Mouse (Mus musculus) layer of hippocampus, postnatal 36 days (tissue): Measurements from ENCODE around the gene Zmat5. TPM values are rescaled to one million over a fixed set of nuclear protein-coding genes. Genes with fewer than 3 reads are reported as not detected.

Experiments
- DNase-seq, 2 experiments: peaks; one replicate each; pipeline ENCODE4 v3.0.0; 2022
- total RNA-seq, 2 experiments: library from RNA; stranded (reverse); gene quantifications; 2 replicates each; pipeline ENCODE4 v1.2.3; 2021

Zmat5 gene
- total RNA-seq, 2 experiments from 2014 or later, result 33.0 to 38.2 TPM

GRCm38 (mm10) chr11:4737682-4738081 lies 33.2 kb downstream of the Zmat5 start:
- no peak for DNase-seq

DNA sequence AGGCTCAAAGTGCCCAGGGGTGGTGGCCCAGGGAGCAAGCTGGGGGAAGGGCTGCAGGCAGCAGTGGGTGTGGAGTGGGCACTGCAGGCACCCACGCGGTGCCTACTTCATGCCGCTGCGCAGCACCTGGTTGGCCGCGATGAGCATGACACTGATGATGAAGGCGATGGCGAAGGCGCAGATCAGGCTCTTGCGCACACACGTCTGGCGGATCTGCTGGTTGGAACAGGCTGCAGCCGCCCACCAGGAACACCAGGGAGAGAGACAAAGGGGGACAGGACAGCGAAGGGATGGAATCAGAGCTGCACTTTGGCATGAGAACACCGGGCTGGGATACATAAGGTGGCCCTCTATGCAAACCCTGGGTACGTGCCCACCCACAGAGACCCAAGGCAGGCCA lies 34.2 kb downstream of the Zmat5 start:
- no peak for DNase-seq

DNA sequence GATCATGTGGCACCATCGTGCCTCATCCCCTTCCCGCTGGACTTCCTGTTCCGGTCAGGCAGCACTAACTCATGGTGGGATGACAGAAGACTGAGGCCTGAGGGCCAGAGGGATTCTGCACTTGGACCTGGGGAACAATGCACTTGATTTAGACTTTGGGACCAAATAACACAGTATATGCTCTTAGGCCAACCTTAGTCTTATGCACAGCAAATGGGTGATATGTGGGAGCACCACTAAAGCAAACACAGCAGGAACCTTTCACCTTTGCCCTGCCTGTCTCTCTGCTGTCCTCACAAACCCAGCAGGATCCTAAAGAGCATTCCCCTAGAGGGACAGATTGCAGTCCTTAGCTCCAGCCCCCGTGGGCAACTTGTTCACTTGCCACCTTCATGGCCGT lies 36.3 kb downstream of the Zmat5 start:
- no peak for DNase-seq

DNA sequence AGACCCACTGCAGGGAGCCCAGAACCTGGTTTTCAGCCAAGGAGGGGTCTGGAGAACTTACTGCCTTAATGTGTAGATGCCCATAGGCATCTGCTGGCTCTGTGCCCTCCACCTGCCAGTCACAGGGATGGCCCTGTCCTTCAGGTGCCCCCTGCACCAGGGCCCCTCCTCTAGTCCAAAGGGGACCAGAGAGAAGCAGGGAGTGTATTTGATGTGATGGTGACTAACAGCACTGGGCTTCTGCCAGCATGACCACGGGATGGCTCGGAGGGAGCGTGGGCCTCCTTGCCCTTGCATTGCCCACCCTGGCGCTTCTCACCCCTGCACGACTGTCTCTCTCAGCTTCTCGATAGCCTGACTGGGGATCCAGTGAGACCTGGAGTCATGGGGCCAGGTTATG lies 40.2 kb downstream of the Zmat5 start:
- no peak for DNase-seq

DNA sequence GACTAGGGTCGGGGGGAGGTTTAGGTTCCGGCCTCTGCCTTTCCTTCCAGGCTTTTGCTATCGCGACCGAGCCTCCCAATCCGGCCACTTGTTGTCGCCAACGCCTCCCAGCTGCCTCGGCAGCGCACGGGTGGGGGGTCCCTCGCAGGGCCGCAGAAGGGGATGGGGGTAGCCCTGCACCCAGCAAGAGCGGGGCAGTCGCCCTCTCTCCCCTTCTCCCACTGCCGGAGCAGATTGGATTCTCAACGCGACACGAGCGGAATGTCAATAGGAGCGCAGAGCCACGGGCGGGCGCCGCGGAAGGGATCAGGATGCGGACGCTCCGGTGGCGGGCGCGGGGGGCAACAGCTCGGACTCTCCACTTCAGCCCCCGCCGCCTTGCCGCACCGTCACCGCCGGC lies 41.5 kb downstream of the Zmat5 start:
- DNase-seq, result no peak

DNA sequence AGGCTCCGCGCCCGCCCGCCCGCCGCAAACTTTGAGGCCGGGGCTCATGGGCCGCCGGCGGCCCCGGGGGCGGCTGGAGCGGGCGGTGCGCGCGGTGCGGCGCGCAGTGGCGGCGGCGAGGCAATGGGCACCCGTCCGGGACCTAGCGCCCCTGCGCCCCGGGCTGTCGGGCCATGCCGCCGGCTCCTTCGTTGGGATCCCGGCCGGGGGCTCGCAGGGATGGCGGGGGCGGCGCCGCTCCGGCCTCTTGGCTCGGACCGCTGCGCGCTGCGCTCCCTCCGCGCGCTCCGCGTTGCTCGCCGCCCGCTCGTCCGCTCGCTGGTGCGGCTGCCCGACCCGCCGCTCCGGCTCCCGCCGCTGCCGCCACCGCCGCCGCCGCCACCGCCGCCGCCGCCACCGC lies 42.3 kb downstream of the Zmat5 start, which contains the start of gene Cabp7:
Cabp7 (minus strand) TSS at position 46 of the 400 bp plus-strand sequence.
- no peak for DNase-seq

- no peak for DNase-seq
Observed at GRCm38 (mm10) chr11:4747285-4747684, 42.8 kb downstream of the Zmat5 start.

DNA sequence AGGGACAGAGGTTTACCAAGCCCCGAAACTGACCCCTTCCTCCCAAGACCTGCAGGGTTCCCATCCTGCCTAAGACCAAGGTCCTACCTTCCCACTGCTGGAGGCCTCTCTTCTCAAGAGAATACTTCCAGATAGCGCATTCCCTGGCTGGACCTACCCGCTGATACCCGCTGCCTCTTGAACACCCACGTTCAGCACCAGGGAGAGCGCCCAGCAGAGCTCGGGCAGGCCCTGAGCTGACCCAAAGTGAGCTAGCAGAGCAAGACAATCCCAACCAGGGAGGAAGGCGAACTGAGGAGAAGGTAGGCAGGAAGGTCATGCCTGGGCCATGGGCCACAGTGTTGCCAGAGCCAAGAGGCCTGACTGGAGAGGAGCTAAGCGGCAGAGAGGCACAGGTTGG lies 45.8 kb downstream of the Zmat5 start:
- DNase-seq, result no peak

GRCm38 (mm10) chr11:4752836-4753235 lies 48.4 kb downstream of the Zmat5 start:
- DNase-seq, result no peak

DNA sequence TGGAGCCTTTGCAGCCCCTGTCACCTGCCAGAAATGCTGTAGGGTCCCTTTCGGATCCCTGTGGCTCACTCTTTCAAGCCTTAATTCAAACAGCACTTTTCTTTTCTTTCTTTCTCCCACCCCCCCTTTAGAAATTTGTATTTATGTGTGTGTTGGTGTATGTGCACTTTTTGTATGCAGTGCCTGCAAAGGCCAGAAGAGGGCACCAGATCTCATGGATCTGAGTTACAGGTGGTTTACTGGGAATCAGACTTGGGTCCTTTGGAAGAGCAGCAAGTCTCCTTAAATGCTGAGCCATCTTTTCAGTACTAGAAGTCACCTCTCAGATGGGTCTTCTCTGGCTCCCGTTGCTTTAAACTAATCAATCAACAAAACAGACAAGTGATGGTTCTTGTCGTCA lies 49.6 kb downstream of the Zmat5 start:
- no peak for DNase-seq

- no peak for DNase-seq
Observed at GRCm38 (mm10) chr11:4754867-4755266, 50.4 kb downstream of the Zmat5 start.

- DNase-seq, result no peak
Observed at GRCm38 (mm10) chr11:4756460-4756859, 52.0 kb downstream of the Zmat5 start.

- DNase-seq, result no peak
Observed at GRCm38 (mm10) chr11:4756984-4757788, 52.7 kb downstream of the Zmat5 start.

- DNase-seq, result no peak
Observed at GRCm38 (mm10) chr11:4757789-4758158, 53.3 kb downstream of the Zmat5 start.

- DNase-seq, result no peak
Observed at GRCm38 (mm10) chr11:4760438-4760837, 56.0 kb downstream of the Zmat5 start.

- DNase-seq, result no peak
Observed at GRCm38 (mm10) chr11:4761991-4762390, 57.5 kb downstream of the Zmat5 start.

GRCm38 (mm10) chr11:4762511-4762910 lies 58.0 kb downstream of the Zmat5 start:
- no peak for DNase-seq

GRCm38 (mm10) chr11:4763631-4764030 lies 59.2 kb downstream of the Zmat5 start:
- DNase-seq, result no peak

GRCm38 (mm10) chr11:4764476-4764875 lies 60.0 kb downstream of the Zmat5 start:
- no peak for DNase-seq

DNA sequence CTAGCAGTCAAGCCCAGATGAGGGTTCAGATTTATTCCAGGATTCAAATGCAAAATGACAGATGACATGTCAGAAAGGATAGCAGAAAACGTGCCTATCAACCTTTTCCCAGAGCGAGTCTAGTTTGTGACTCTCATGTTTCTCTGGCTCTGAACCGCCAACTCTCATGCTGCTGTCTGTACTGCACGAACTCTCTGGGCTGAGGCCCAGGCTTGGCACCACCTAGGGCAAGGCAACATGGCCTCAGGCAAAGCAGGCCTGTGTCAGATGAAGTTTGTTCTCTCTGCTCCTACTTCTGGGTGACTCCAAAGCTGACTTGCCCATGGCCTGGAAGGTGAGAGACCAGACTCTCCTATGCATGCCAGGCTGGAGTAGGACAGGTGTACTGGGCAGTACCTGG lies 63.9 kb downstream of the Zmat5 start:
- no peak for DNase-seq

DNA sequence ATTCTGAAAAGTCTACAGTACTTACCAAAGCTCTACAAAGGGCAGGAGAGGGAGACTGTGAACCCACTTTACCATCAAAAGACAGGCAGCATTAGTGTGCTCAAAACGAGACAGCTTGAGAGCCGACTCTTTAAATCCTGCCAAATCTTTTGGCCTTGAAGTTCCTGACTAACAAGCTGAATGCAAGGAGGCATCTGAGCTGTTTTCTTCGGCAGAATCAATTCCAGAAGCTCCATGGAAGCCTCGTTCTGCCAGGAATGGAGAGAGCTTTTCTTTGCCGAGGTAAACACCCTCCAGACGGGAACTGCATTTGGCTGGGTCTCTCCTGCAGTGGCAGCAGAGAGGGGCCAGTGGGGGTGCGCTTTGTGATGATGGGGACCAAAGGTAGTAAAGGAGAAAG lies 64.8 kb downstream of the Zmat5 start:
- no peak for DNase-seq

DNA sequence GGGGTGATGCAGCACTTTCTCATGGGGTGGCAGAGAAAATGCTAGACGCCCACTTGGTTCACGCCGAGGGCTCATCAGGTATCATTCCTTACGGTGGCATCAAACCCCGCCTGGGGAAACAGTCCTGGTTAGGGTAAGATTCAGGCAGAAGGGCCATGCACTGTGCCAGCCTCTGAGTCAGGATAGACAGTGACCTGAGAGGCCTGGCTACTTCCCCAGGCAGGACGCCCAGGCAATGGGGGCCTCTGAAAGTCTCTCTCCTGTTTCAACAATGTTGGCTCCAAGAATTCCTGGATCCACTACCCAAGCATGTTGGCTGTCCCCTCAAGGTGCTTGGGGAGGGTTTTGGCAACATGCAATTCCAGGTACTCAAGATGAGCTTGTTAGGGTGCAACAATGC lies 65.4 kb downstream of the Zmat5 start:
- no peak for DNase-seq

DNA sequence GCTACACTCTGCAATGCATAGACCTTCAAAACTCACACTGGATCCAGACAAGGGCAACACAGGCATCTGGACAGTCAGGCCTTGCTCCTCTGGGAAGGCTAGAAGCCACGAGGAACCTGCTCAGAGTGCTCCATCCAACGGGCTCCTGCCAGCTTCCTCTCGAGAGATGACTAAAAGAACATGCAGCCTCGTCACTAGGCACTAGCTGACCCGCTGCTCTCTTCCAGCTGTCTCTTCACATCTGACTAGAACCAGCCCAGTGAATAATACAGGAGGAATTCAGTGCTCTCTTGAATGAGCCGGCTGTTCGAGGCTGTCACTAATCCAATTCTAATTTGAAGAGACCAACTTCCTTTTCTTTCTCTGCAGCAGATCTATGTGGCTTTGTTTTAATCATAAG lies 67.3 kb downstream of the Zmat5 start:
- no peak for DNase-seq

DNA sequence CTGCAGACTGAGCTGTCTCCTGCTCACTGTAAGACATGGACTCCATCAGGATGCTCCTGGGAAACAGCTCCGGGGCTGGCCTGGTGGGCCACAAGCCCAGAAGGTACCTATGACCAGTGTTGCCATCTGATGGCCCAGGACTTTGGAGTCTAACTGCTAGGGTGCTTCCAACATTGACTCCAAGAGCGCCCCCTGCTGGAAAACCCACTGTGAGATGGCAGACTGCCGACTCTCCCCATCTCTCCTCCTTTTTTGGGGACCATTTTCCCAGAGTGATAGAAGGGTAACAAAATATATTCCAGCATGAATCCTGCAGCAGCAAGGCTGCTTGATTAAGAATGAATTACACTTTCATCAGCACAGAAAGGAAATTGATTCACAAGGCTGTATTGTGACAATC lies 68.4 kb downstream of the Zmat5 start:
- DNase-seq, result peak in 1 of 2 experiments; percentile 55

DNA sequence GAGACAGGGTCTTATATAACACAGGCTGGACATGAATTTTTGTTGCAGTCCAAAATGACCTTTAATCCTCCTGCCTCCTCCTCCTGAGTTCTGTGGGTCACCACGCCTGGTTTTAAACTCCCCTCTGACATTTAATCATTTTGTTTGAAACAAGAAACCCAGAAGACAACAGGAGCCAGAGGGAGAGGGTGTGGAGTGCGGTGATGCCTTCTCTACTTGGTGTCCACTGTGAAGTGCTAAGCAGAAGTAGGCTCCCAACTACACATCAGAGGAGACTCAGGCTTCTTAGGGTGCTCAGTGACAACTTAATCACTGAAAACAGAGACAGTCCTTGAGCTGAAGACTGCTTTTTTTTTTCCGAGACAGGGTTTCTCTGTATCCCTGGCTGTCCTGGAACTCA lies 76.4 kb downstream of the Zmat5 start:
- no peak for DNase-seq
